Mouse (Mus musculus) B cell, adult 2 months (primary cell): ENCODE results near the gene Prkcb.

Experiments used
- DNase-seq, 2 experiments: peaks; one replicate each; pipeline ENCODE4 v3.0.0; 2022

Gene Prkcb

GRCm38 (mm10) chr7:122406625-122407024 is 118.1 kb downstream of the Prkcb start:
- DNase-seq = no peak

GRCm38 (mm10) chr7:122409945-122410344 is 121.4 kb downstream of the Prkcb start:
- DNase-seq = no peak

GRCm38 (mm10) chr7:122410873-122411272 is 122.3 kb downstream of the Prkcb start:
- no peak for DNase-seq

- DNase-seq = no peak
Observed at GRCm38 (mm10) chr7:122413231-122413630, 124.7 kb downstream of the Prkcb start.

GRCm38 (mm10) chr7:122414146-122414545 is 125.6 kb downstream of the Prkcb start:
- DNase-seq = no peak

- no peak for DNase-seq
Observed at GRCm38 (mm10) chr7:122414608-122415007, 126.1 kb downstream of the Prkcb start.

GRCm38 (mm10) chr7:122415387-122415786 is 126.8 kb downstream of the Prkcb start:
- no peak for DNase-seq

- no peak for DNase-seq
Observed at GRCm38 (mm10) chr7:122415904-122416303, 127.4 kb downstream of the Prkcb start.

GRCm38 (mm10) chr7:122418551-122418950 is 130.0 kb downstream of the Prkcb start:
- no peak for DNase-seq

- DNase-seq = no peak
Observed at GRCm38 (mm10) chr7:122423816-122424215, 135.3 kb downstream of the Prkcb start.

- no peak for DNase-seq
Observed at GRCm38 (mm10) chr7:122429134-122429533, 140.6 kb downstream of the Prkcb start.

- no peak for DNase-seq
Observed at GRCm38 (mm10) chr7:122432401-122432800, 143.8 kb downstream of the Prkcb start.

GRCm38 (mm10) chr7:122433377-122433776 is 144.8 kb downstream of the Prkcb start:
- no peak for DNase-seq

GRCm38 (mm10) chr7:122434941-122435340 is 146.4 kb downstream of the Prkcb start:
- no peak for DNase-seq

- DNase-seq = no peak
Observed at GRCm38 (mm10) chr7:122435561-122435960, 147.0 kb downstream of the Prkcb start.

- DNase-seq = no peak
Observed at GRCm38 (mm10) chr7:122437390-122437789, 148.8 kb downstream of the Prkcb start.

- peak; percentile 80 to 83 for DNase-seq
Observed at GRCm38 (mm10) chr7:122445056-122445455, 156.5 kb downstream of the Prkcb start.

- no peak for DNase-seq
Observed at GRCm38 (mm10) chr7:122452671-122453070, 164.1 kb downstream of the Prkcb start.

- DNase-seq = peak; percentile 90 to 91
Observed at GRCm38 (mm10) chr7:122459203-122459965, 170.8 kb downstream of the Prkcb start.

- DNase-seq = no peak
Observed at GRCm38 (mm10) chr7:122460020-122460419, 171.5 kb downstream of the Prkcb start.

GRCm38 (mm10) chr7:122465823-122466549 is 177.4 kb downstream of the Prkcb start:
- peak; percentile 41 to 43 for DNase-seq

GRCm38 (mm10) chr7:122466722-122467121 is 178.2 kb downstream of the Prkcb start:
- DNase-seq = no peak

- DNase-seq = no peak
Observed at GRCm38 (mm10) chr7:122467831-122468230, 179.3 kb downstream of the Prkcb start.
